Mouse (Mus musculus): ENCODE data around the gene Lypd4. TPM values are rescaled to one million over a fixed set of nuclear protein-coding genes. Genes with fewer than 3 reads are reported as not detected.

Lypd4 gene
- polyA plus RNA-seq (2017; shearing (Covaris generic)): not detected

DNA sequence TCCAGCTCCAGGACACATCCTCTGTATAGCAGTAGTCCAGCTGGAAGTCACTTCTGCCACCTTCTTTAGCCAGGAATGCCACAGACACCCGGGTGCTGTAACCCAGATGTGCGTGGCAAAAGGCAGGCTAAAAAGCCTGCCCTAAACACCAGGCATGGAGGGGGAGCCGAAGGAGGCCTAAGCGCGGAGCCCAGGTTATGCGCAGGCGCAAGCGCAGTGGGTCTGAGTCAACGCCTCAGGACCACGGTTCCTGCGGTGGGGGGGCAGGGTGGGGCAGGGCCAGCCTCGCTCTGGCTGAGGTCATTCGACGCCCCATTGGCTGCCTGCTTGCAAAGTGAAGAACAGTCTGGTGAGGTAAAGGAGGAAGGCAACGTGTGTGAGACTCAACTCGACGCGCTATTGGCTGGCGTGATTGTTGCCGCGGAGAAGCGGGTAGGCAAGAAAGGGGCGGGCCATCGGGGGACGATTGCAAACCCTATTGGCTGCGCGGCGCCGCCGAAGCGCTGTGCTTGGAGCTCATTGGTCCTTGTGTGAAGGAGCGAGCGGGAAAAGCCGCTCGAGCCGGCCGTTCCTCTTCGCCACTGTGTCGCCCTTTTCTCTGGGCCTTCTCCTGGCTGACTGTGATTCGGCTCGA, at the start of gene Lypd4, which contains the start of gene Dmrtc2:
Lypd4 (minus strand) TSS at position 410 of the 634 bp plus-strand sequence.
Dmrtc2 (plus strand) TSS at position 526 of the 634 bp plus-strand sequence.

GRCm38 (mm10) chr7:24902630-24903443, 33.1 kb upstream of the Lypd4 start, which contains the start of gene Arhgef1:
TSS of gene Arhgef1 (plus strand) at chr7:24902912.

GRCm38 (mm10) chr7:24897224-24897623, 27.5 kb upstream of the Lypd4 start, which contains the start of gene Cd79a:
TSS of gene Cd79a (plus strand) at chr7:24897381.

DNA sequence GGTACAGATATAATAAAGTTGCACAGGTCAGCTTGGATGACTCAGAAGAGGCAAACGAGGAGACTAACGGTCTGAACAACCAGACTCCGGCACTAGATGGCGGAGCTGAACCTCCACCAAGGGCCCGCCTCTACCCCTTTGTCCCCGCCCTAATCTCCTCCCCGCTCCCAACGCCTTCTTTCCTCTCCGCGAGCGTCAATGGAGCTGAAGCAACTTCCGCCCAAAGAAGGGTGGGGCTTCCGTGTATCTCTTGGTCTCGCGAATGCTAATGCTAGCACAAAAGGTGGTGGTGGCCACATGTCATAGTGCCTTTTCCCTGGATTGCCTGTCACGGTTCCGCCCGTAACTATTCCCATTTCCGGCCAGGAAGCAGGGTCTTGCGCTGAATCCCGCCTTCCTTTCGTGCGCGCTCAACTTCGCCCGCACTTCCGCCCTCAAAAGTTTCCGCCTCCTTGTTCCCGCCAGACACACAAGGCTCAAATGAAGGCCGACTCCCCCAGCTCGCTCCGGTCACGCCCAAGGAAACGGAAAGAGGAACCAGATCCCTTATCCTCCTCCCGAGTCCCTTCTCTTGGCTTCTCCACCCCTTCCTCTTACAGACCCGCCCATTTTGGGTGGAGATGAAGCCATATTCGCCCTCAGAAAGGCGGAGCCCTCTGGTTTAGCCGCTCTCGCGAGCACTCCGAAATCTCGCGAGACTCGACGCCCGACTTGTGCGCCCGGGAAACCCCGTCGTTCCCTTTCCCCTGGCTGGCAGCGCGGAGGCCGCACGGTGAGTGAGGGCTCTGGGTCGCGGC, 14.4 kb upstream of the Lypd4 start, which contains the start of gene Rps19:
Rps19 (plus strand) TSS at position 476 of the 797 bp plus-strand sequence.

DNA sequence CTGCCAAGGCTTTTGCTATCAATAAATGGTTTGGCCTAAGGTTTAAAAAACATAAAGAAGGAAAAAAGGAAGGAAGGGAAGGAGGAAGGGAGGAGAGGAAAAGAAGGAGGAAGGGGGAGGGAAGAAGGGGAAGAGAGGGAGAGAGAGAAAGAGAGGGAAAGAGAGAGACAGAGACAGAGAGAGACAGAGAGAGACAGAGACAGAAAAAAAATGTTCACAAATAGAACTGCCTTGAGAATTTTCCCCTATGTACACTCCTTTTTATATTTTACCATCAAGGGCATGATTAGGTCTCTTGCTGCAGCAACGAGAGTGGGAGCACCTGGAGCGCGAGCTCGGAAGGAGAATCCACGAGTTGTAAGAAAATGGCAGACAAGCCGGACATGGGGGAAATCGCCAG, 7.8 kb downstream of the Lypd4 start, which contains the start of gene Gm9844:
Gm9844 (plus strand) TSS at position 301 of the 400 bp plus-strand sequence.

Other genes starting within 250 kb of the Lypd4 start
- gene Lypd3, start 233.4 kb downstream of the Lypd4 start, polyA plus RNA-seq (2017; shearing (Covaris generic)): not detected
- gene Tex101, start 193.3 kb downstream of the Lypd4 start, polyA plus RNA-seq (2017; shearing (Covaris generic)): not detected
- gene BC049730, start 160.7 kb downstream of the Lypd4 start, polyA plus RNA-seq (2017; shearing (Covaris generic)): not detected
- gene Gm4763, start 143.0 kb downstream of the Lypd4 start, polyA plus RNA-seq (2017; shearing (Covaris generic)): not detected
- gene Cd177, start 109.6 kb downstream of the Lypd4 start, polyA plus RNA-seq (2017; shearing (Covaris generic)): under 1 TPM in 1 of 2 experiments, not detected in 1; 0.15 TPM
- not detected for gene Ceacam10, start 92.7 kb downstream of the Lypd4 start, polyA plus RNA-seq (2017; shearing (Covaris generic))
- gene Gm9844, start 7.7 kb downstream of the Lypd4 start, polyA plus RNA-seq (2017; shearing (Covaris generic)): 10 to 100 TPM; 39.3 to 42.0 TPM
- gene Dmrtc2, start 116 bp upstream of the Lypd4 start, polyA plus RNA-seq (2017; shearing (Covaris generic)): under 1 TPM in 1 of 2 experiments, not detected in 1; 0.17 TPM
- gene Rps19, start 14.4 kb upstream of the Lypd4 start, polyA plus RNA-seq (2017; shearing (Covaris generic)): 1,000 to 10,000 TPM; 3,085 to 5,627 TPM
- 10 to 100 TPM in 1 of 2 experiments, 1 to 10 TPM in 1; 8.8 to 22.2 TPM for gene Cd79a, start 27.4 kb upstream of the Lypd4 start, polyA plus RNA-seq (2017; shearing (Covaris generic))
- gene Arhgef1, start 33.0 kb upstream of the Lypd4 start, polyA plus RNA-seq (2017; shearing (Covaris generic)): 1,000 to 10,000 TPM; 1,309 to 1,330 TPM
- gene Gm4881, start 74.6 kb upstream of the Lypd4 start, polyA plus RNA-seq (2017; shearing (Covaris generic)): not detected
- gene Rabac1, start 102.8 kb upstream of the Lypd4 start, polyA plus RNA-seq (2017; shearing (Covaris generic)): 100 to 1,000 TPM; 343 to 519 TPM
- gene Atp1a3, start 136.0 kb upstream of the Lypd4 start, polyA plus RNA-seq (2017; shearing (Covaris generic)): 1 to 10 TPM in 1 of 2 experiments, under 1 TPM in 1; 0.47 to 1.8 TPM
- gene Grik5, start 202.4 kb upstream of the Lypd4 start, polyA plus RNA-seq (2017; shearing (Covaris generic)): 1 to 10 TPM; 5.9 to 7.7 TPM
- 10 to 100 TPM; 17.5 to 28.2 TPM for gene Zfp574, start 202.6 kb upstream of the Lypd4 start, polyA plus RNA-seq (2017; shearing (Covaris generic))